Mouse (Mus musculus): ENCODE results near the gene Gm20388.

DNA sequence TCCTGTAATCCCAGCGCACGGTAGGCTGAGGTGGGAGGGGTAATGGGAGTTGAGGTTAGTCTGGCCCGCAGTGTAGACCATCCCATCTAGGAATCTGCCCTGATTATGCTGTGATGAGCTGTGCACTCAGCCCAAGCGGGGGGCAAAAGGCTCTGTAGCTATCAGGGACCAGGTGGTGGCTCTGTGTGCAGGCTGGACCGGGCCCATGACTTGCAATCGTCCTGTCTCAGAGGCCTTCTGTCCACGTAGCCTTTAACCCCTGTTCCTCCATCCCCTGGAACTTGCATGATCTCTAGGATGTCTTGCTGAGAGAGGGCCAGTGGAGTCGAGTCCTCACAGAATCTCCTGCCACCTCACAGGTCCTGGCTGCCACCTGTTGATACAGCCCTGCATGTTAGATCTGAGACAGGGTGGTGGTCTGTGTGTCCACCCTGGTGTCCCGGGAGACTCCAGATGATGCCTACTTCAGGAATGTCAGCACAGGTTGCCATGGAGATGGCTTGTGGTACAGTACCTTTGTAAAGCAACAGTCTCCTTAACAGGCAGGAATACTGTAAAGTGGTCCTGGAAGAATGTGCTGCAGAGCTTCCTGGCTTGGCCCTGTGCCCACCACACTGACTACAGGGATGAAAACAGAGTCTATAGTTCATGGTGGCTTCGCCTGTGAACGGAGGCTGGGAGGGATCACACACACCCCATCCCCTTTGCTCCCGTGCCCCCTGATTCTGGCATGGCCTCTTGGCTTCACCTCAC lies 4372.4 kb downstream of the Gm20388 start:
- TF ChIP-seq EP300 (IDR thresholded peaks at IDR 0.05; ENCODE audit: low read depth) (no peak), CTCF (IDR thresholded peaks at IDR 0.05; ENCODE audit: low read depth) (0 out of 2 replicates have a peak, but pooled peaks have one; percentile 2)
